Mouse (Mus musculus): ENCODE results near the gene Snx30. TPM values are rescaled to one million over a fixed set of nuclear protein-coding genes. Genes with fewer than 3 reads are reported as not detected.

Snx30 gene
- polyA plus RNA-seq, 1 experiment from 2014 or later = 8.9 TPM

DNA sequence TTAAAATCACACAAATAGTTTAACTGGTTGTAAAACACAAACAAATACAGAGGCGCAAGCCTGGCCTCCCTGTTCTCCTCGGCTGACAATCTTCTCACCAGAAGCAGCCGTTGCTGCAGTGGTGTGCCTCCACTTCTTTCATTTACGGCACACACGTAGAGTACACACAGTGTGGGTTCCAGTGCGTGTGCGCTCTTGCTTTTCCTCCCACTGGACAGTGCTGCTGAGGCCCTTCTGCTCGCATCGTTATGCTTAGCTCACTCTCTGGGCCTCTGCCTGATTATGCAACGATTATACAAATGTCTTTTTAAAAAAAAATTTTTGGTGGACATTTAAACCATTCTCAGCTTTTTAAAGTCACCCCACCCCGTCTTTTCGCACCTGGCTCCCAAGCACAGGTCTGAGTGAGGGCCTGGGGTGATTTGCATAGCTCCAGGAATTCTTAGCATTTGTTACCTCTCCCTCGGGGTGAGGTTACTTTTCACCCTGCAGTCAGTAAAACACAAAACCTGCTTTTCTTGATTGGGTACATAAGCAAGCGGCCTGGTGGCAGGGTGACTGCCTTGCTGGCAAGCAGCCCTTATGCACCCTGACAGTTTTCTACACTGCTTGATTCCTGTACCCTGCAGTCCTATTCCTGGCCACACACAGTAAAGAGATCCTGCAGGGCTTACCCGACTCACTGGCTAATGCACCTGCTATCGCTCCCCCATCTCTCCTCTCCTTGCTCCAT, 54.2 kb downstream of the Snx30 start:
- no peaks in the 10 kb centered on the region for H3K36me3 ChIP-seq (ENCODE audit: control insufficient read depth, insufficient read depth)
- no peaks in the 10 kb centered on the region; the same call in 1 of the 2 replicates for H3K4me1 ChIP-seq (replicated peaks; ENCODE audit: control insufficient read depth, insufficient read depth, low read length)
- H3K4me2 ChIP-seq (ENCODE audit: low read length) = no peak overlapping the region
- H3K27ac ChIP-seq (ENCODE audit: low read length) = no peak overlapping the region
- no peaks in the 10 kb centered on the region for H3K27me3 ChIP-seq (replicated peaks; ENCODE audit: control insufficient read depth, insufficient read depth, low read length)
- no peak overlapping the region for H3K4me3 ChIP-seq (replicated peaks; ENCODE audit: low read length)
- H3K9me3 ChIP-seq (ENCODE audit: control insufficient read depth, low read length) = no peaks in the 10 kb centered on the region
- no peak; the same call in 1 of the 2 replicates for ATAC-seq
- 64% methylated on average over 16 of the region's 16 CpGs for WGBS
- no peak overlapping the region for H3K9ac ChIP-seq (replicated peaks; ENCODE audit: low read depth, low read length)

DNA sequence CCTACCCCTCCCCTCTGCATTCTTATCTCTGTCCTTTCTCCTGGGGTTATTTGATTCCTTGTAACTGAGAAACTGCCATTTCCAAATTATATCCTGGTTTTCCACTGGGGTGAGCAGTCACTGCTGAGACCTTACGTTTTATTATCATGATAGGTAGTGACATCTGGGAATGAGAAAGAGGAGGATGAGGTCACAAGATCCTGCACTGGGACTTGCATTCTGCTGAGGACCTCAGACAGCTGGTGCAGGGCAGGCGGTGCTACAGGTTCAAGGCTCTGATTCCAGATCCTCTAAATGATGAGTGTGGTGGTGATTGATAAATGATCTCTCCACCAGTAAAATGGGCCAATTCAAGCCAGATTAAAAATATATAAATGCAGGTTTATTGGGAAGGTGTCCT, 54.8 kb downstream of the Snx30 start:
- no peaks in the 10 kb centered on the region; the same call in 1 of the 2 replicates for H3K4me1 ChIP-seq (replicated peaks; ENCODE audit: control insufficient read depth, insufficient read depth, low read length)
- no peak overlapping the region for H3K4me3 ChIP-seq (replicated peaks; ENCODE audit: low read length)
- no peak overlapping the region for H3K4me2 ChIP-seq (ENCODE audit: low read length)
- WGBS = 72% methylated on average over 2 of the region's 2 CpGs
- H3K9me3 ChIP-seq (ENCODE audit: control insufficient read depth, low read length) = no peaks in the 10 kb centered on the region
- H3K36me3 ChIP-seq (ENCODE audit: control insufficient read depth, insufficient read depth) = no peaks in the 10 kb centered on the region
- no peak overlapping the region for H3K9ac ChIP-seq (replicated peaks; ENCODE audit: low read depth, low read length)
- H3K27me3 ChIP-seq (replicated peaks; ENCODE audit: control insufficient read depth, insufficient read depth, low read length) = no peaks in the 10 kb centered on the region
- ATAC-seq = no peak
- no peak overlapping the region for H3K27ac ChIP-seq (ENCODE audit: low read length)

DNA sequence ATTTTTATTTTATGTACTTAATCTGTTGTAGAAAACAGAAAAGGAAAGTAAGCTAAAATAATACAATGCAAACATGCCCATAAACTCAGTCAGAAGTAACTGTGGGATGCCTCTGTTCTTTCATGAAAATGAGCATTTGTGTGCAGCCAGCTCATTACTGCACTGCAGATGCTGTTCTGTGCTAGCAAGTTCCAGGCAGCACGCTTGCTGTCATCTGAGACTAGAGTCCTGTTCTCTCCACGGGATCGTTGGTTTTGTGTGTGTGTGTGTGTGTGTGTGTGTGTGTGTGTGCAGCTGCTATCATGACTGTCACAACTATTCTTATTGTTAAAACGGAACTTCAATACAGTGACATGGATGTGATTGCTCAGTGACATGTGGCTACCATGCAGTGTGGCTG, 56.2 kb downstream of the Snx30 start:
- H3K4me2 ChIP-seq (ENCODE audit: low read length) = no peak overlapping the region
- ATAC-seq = peak; percentile 49
- no peaks in the 10 kb centered on the region for H3K36me3 ChIP-seq (ENCODE audit: control insufficient read depth, insufficient read depth)
- no peaks in the 10 kb centered on the region for H3K9me3 ChIP-seq (ENCODE audit: control insufficient read depth, low read length)
- WGBS = 28% methylated on average over 4 of the region's 4 CpGs
- no peak overlapping the region for H3K9ac ChIP-seq (replicated peaks; ENCODE audit: low read depth, low read length)
- no peak overlapping the region for H3K4me3 ChIP-seq (replicated peaks; ENCODE audit: low read length)
- H3K27ac ChIP-seq (ENCODE audit: low read length) = no peak overlapping the region
- no peaks in the 10 kb centered on the region for H3K27me3 ChIP-seq (replicated peaks; ENCODE audit: control insufficient read depth, insufficient read depth, low read length)
- no peaks in the 10 kb centered on the region; the same call in 1 of the 2 replicates for H3K4me1 ChIP-seq (replicated peaks; ENCODE audit: control insufficient read depth, insufficient read depth, low read length)

DNA sequence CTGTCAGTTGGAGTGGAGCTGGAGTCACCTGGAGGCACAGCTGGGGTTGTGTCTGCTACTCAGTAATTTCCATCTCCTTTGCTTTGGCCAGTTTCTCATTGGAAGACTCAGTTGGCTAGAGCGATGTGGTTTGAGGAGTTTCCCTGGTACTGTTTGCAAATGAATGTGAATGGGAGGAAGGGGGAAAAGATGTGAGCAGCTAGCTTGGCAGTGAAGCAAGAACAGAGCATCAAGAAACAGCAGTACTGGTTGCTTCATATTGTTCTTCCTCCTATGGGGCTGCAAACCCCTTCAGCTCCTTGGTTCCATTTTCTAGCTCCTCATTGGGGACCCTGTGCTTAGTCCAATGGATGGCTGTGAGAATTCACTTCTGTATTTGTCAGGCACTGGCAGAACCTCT, 56.7 kb downstream of the Snx30 start:
- no peaks in the 10 kb centered on the region; the same call in 1 of the 2 replicates for H3K4me1 ChIP-seq (replicated peaks; ENCODE audit: control insufficient read depth, insufficient read depth, low read length)
- no peak for ATAC-seq
- no peak overlapping the region for H3K9ac ChIP-seq (replicated peaks; ENCODE audit: low read depth, low read length)
- no peak overlapping the region for H3K27ac ChIP-seq (ENCODE audit: low read length)
- no peaks in the 10 kb centered on the region for H3K27me3 ChIP-seq (replicated peaks; ENCODE audit: control insufficient read depth, insufficient read depth, low read length)
- H3K9me3 ChIP-seq (ENCODE audit: control insufficient read depth, low read length) = no peaks in the 10 kb centered on the region
- no peak overlapping the region for H3K4me3 ChIP-seq (replicated peaks; ENCODE audit: low read length)
- H3K4me2 ChIP-seq (ENCODE audit: low read length) = no peak overlapping the region
- WGBS = 66% methylated on average over 1 of the region's 1 CpGs
- no peaks in the 10 kb centered on the region for H3K36me3 ChIP-seq (ENCODE audit: control insufficient read depth, insufficient read depth)

DNA sequence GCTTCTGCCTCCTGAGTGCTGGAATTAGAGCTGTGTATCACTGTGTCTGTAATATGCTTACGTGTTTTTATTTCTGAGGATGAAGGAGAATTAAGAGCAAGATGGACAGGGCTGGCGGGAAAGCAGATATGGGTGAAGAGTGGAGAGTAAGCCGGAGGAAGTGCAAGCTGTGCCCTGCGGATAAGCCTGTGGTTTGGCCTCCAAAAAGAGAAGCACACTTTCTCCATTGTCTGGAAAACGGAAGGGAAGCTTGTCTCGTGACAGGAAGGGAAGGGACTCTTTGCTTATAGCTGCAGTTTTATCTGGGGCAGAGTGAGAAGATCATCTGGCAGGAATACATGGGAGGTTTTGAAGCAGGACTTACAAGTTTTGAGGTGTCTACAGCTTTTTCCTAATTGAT, 58.2 kb downstream of the Snx30 start:
- no peak overlapping the region for H3K4me2 ChIP-seq (ENCODE audit: low read length)
- no peaks in the 10 kb centered on the region for H3K9me3 ChIP-seq (ENCODE audit: control insufficient read depth, low read length)
- H3K36me3 ChIP-seq (ENCODE audit: control insufficient read depth, insufficient read depth) = no peaks in the 10 kb centered on the region
- H3K9ac ChIP-seq (replicated peaks; ENCODE audit: low read depth, low read length) = no peak overlapping the region
- H3K27ac ChIP-seq (ENCODE audit: low read length) = no peak overlapping the region
- no peaks in the 10 kb centered on the region for H3K27me3 ChIP-seq (replicated peaks; ENCODE audit: control insufficient read depth, insufficient read depth, low read length)
- no peak overlapping the region for H3K4me3 ChIP-seq (replicated peaks; ENCODE audit: low read length)
- H3K4me1 ChIP-seq (replicated peaks; ENCODE audit: control insufficient read depth, insufficient read depth, low read length) = no peaks in the 10 kb centered on the region; the same call in 1 of the 2 replicates
- no peak for ATAC-seq
- 84% methylated on average over 6 of the region's 6 CpGs for WGBS

DNA sequence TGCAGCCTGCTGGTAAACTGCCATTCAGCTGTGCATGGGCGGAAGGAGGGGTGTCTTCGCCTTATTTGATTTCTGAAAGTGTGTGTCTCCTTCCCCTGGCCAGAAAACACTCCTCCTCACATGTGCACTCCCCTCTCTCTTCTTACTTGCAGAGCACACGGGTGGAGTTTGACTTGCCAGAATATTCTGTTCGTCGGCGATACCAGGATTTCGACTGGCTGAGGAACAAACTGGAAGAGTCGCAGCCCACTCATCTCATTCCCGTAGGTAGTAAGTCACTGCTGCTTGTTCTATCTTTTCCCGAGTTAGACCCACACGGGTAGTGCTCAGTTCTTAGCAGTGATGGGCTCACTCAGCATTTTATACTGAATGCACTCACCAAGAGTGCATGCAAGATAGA, 62.4 kb downstream of the Snx30 start:
- ATAC-seq = no peak
- Histone ChIP-seq H3K9ac (replicated peaks; ENCODE audit: low read depth, low read length) (no peak overlapping the region), H3K4me1 (replicated peaks; ENCODE audit: control insufficient read depth, insufficient read depth, low read length) (peaks cover 14% of the 10 kb centered on the region), H3K36me3 (ENCODE audit: control insufficient read depth, insufficient read depth) (no peaks in the 10 kb centered on the region), H3K4me2 (ENCODE audit: low read length) (no peak overlapping the region), H3K27me3 (replicated peaks; ENCODE audit: control insufficient read depth, insufficient read depth, low read length) (no peaks in the 10 kb centered on the region), H3K9me3 (ENCODE audit: control insufficient read depth, low read length) (no peaks in the 10 kb centered on the region), H3K27ac (ENCODE audit: low read length) (no peak overlapping the region), H3K4me3 (replicated peaks; ENCODE audit: low read length) (no peak overlapping the region)
- WGBS = 88% methylated on average over 11 of the region's 11 CpGs

DNA sequence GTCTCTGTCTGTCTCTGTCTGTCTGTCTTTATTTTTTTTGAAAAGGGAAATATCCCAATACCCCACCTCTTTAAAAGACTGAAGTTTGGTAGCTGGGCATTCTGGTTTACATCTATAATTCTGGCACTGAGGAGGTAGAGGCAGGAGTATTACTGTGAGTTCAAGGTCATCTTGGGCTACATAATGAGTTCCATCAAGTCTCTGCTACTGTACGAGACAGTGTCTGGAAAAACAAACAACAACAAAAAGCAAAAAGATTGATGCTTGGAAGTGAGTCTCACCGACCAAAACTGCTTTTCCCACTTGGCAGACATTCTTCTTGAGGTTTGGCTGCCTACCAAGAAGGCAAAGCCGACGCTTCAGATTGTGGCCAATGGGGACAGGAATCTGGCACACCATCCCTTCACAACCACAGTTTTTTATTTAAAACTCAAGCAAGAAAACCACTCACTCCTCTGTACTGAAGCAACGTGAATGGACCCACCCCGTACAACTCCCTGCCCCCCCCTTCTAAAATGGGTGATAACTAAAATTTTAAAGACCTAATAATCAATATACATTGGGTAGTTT, 63.9 kb downstream of the Snx30 start:
- WGBS = 28% methylated on average over 6 of the region's 6 CpGs
- Histone ChIP-seq H3K4me1 (replicated peaks; ENCODE audit: control insufficient read depth, insufficient read depth, low read length) (peaks cover 14% of the 10 kb centered on the region), H3K9ac (replicated peaks; ENCODE audit: low read depth, low read length) (no peak overlapping the region), H3K4me3 (replicated peaks; ENCODE audit: low read length) (no peak overlapping the region), H3K36me3 (ENCODE audit: control insufficient read depth, insufficient read depth) (no peaks in the 10 kb centered on the region), H3K4me2 (ENCODE audit: low read length) (no peak overlapping the region), H3K9me3 (ENCODE audit: control insufficient read depth, low read length) (no peaks in the 10 kb centered on the region), H3K27ac (ENCODE audit: low read length) (no peak overlapping the region), H3K27me3 (replicated peaks; ENCODE audit: control insufficient read depth, insufficient read depth, low read length) (no peaks in the 10 kb centered on the region)
- peak; percentile 47 for ATAC-seq

DNA sequence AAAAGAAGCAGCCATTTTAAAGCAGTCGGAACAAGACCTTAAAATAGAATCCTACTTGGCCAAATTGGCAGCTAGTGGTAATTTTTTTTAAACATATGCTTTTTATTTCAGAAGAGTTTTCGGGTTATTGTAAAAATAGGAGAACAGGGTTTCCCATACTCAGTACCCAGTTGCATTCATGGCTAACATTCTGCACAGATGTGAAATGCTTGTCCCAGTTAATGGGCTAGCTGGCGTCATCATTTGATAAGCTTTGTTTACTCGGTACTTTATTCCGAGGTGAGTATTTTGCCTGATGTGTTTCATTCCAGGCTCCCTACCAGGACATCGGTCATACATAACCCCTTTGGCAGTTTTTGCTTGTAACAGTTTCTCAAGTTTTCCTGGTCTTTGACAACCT, 64.8 kb downstream of the Snx30 start:
- no peak overlapping the region for H3K27ac ChIP-seq (ENCODE audit: low read length)
- H3K4me3 ChIP-seq (replicated peaks; ENCODE audit: low read length) = no peak overlapping the region
- no peaks in the 10 kb centered on the region for H3K9me3 ChIP-seq (ENCODE audit: control insufficient read depth, low read length)
- WGBS = 72% methylated on average over 6 of the region's 6 CpGs
- H3K27me3 ChIP-seq (replicated peaks; ENCODE audit: control insufficient read depth, insufficient read depth, low read length) = no peaks in the 10 kb centered on the region
- peaks cover 14% of the 10 kb centered on the region for H3K4me1 ChIP-seq (replicated peaks; ENCODE audit: control insufficient read depth, insufficient read depth, low read length)
- H3K9ac ChIP-seq (replicated peaks; ENCODE audit: low read depth, low read length) = no peak overlapping the region
- H3K36me3 ChIP-seq (ENCODE audit: control insufficient read depth, insufficient read depth) = no peaks in the 10 kb centered on the region
- no peak for ATAC-seq
- no peak overlapping the region for H3K4me2 ChIP-seq (ENCODE audit: low read length)

DNA sequence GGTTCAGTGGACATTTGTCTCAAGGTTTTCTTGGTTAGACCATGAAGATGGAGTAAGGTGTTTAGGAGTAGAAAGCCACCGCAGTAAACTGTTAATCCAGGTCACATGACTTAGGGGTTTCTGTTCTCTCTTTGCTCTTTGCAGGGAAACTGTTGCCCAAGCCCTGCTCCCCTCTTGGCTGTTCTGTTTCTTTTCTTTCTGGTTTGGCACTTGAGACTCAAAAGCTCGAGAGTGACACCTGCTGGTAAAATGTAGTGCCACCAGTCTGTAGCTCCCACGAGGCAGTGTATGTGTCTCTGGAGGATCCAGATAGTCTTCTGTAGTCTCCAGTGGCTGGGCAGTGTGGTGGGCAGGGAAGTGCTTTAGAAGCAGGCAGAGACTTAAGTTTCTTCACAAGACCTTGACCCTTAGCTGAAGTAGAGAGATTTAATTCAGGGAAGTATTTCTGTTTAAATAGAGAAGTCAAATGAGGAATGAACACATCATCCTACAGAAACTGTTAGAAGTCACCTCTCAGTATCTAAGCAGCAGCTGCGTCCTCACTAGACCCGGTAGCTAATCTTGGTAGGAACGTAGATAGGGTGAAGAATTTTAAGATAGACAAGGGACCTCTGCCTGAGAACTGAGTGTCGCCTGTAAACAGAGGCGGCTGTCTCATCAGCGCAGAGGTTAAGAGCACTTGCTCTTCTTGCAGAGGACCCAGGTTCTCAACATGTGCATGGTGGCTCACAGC, 65.4 kb downstream of the Snx30 start:
- Histone ChIP-seq H3K4me3 (replicated peaks; ENCODE audit: low read length) (no peak overlapping the region), H3K36me3 (ENCODE audit: control insufficient read depth, insufficient read depth) (no peaks in the 10 kb centered on the region), H3K27ac (ENCODE audit: low read length) (no peak overlapping the region), H3K9me3 (ENCODE audit: control insufficient read depth, low read length) (no peaks in the 10 kb centered on the region), H3K9ac (replicated peaks; ENCODE audit: low read depth, low read length) (no peak overlapping the region), H3K4me1 (replicated peaks; ENCODE audit: control insufficient read depth, insufficient read depth, low read length) (peaks cover 14% of the 10 kb centered on the region), H3K4me2 (ENCODE audit: low read length) (no peak overlapping the region), H3K27me3 (replicated peaks; ENCODE audit: control insufficient read depth, insufficient read depth, low read length) (no peaks in the 10 kb centered on the region)
- ATAC-seq = peak; percentile 81
- 59% methylated on average over 9 of the region's 9 CpGs for WGBS
